Mouse (Mus musculus) brown adipose tissue, adult 24 weeks (tissue): ENCODE measurements at regions not wholly inside any gene's neighbourhood (a gene's known extent, or its start where the extent isn't known, plus 50 kb on each side); places are given as distances from the start of the nearest gene placed in this dataset.

Source experiments
- H3K27ac ChIP-seq: fragments of 200-500 bp; replicated peaks from 2 replicates; pipeline ENCODE4 v1.5.1; 2012; ENCODE audit warnings: low read depth, mild to moderate bottlenecking, low read length
- H3K4me1 ChIP-seq: fragments of 200-500 bp; 2 replicates; pipeline ENCODE4 v1.6.1; 2012; ENCODE audit warnings: low read length, mixed read lengths; ENCODE audit not compliant: control insufficient read depth, insufficient read depth, insufficient read length
- H3K4me3 ChIP-seq: fragments of 200-500 bp; 2 replicates; pipeline ENCODE4 v1.5.1; 2012; ENCODE audit warnings: low read depth, mild to moderate bottlenecking, low read length, moderate library complexity; ENCODE audit not compliant: insufficient read depth

DNA sequence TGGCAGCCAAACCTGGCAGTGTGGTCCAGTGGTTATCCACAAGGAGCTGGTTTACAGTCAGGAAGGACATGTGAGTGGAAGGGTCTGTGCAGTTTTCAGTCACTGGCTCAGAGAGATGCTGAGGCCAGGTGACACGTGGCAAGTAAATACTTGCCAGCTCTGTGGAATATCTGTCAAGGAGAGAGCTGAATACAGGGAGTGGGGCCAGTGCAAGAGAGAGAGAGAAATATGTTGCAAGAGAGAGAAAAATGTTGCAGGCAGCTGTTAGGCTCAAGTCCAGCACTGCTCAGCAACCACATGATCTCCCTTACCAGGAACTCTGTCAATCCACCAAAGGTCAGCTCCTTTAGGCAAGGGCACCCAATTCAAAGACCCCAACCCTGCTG is 88.2 kb downstream of the Tpra1 start:
- H3K27ac ChIP-seq: 0 out of 2 replicates have a peak overlapping the region, but pooled peaks have one; percentile 11
- no peak overlapping the region for H3K4me3 ChIP-seq
- H3K4me1 ChIP-seq: no peaks in the 10 kb centered on the region

DNA sequence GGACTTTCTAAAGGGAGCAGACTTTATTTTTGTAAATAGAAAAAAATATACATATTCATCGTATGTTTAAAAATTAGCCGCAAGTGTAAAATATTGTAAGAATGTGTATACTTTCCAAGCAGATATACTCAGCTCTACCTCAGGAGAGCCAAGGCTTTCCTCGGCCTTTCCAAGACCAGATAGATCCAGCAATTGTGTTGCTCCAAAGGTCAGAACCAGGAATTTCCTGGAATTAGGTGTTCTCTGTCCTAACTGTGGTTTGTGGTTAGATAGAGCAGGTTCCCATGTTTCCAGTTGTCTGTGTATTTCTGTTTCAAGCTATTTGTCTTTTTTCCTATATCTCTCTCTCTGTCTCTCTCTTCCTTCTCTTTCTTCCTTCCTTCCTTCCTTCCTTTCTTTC is 93.0 kb downstream of the Tpra1 start:
- H3K4me1 ChIP-seq: no peaks in the 10 kb centered on the region
- no peak overlapping the region for H3K4me3 ChIP-seq
- no peak overlapping the region for H3K27ac ChIP-seq

DNA sequence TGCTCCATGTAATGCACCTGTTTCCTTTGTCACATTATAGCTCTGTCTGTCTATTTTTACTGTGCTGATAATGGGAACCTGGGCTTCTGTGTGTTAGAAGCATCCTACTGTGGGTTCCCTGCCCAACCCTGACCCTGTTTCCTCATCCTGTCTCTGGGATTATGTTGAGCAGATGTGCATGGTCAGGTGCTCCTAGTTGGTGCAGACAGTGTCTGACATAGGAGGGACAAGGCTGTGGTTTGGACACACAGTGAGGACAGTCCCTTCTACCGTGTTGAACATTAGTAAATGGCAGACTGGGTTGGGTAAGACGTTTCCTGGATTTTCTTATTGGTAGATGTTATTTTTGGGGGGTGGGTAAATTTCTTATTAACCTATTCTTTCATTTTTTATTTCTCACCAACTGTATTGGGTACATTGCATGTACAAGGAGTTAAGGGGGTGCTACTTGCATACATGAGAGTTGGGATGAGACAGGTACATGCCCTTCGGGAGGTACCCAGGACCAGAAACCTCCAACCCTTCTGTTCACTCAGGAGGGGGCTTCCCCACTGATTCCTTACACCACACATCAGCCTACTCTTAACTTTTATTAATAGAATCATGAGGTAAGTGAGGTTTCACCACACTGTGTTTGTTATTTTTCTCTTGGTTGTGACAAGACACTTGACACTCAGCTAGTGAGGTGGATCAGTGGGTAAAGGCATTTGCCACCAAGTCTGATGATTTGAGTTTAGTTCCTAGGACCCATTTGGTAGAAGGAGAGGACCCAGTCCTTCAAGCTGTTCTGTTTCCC is 97.1 kb downstream of the Tpra1 start:
- Histone ChIP-seq H3K4me3 (no peak overlapping the region), H3K4me1 (no peaks in the 10 kb centered on the region), H3K27ac (no peak overlapping the region)

GRCm38 (mm10) chr6:89000359-89000758 is 98.3 kb downstream of the Tpra1 start:
- H3K4me1 ChIP-seq: no peaks in the 10 kb centered on the region
- no peak overlapping the region for H3K27ac ChIP-seq
- no peak overlapping the region for H3K4me3 ChIP-seq

DNA sequence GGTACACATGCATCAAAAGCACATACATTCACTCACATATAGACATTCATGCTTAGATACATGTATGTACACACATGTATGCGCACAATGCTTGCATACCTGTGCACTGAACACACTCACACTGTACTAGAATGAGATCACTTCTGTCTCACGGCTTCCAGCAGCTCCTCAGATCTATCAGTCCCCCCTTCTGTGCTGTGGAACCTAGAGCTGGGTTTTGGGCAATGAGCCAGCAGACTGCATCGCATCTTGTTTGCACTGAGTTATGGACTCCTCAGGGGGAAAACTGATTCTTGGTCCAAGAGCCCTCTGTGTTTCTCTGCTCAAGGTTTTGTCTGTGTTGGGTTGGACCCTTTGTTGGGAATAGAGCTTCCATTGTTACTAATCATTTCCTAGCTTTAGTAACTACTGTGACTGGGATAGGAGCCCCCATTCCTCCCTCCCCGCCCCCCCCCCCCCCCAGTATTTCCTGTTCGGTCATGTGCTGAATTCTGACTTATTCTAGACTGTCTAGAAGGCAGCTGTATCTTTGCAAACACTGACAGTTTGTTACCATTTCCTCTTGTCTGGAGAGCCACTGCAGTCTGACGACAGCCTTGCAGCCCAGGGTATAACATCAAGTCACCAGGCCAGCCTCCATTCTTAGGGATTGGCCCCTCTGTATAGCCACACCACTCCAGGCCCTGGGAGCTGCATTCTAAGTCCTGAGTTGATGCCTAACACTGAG is 101.3 kb downstream of the Tpra1 start:
- Histone ChIP-seq H3K27ac (no peak overlapping the region), H3K4me3 (no peak overlapping the region), H3K4me1 (no peaks in the 10 kb centered on the region)

GRCm38 (mm10) chr6:89005094-89005493 is 103.0 kb downstream of the Tpra1 start:
- no peak overlapping the region for H3K27ac ChIP-seq
- H3K4me1 ChIP-seq: no peaks in the 10 kb centered on the region; the same call in 1 of the 2 replicates
- no peak overlapping the region for H3K4me3 ChIP-seq

GRCm38 (mm10) chr6:89006997-89007396 is 104.9 kb downstream of the Tpra1 start:
- H3K27ac ChIP-seq: no peak overlapping the region
- no peaks in the 10 kb centered on the region; the same call in 1 of the 2 replicates for H3K4me1 ChIP-seq
- no peak overlapping the region for H3K4me3 ChIP-seq

- Histone ChIP-seq H3K27ac (no peak overlapping the region), H3K4me3 (no peak overlapping the region), H3K4me1 (no peaks in the 10 kb centered on the region; the same call in 1 of the 2 replicates)
Measured at GRCm38 (mm10) chr6:89007516-89007915, 105.5 kb downstream of the Tpra1 start.

GRCm38 (mm10) chr6:89008614-89009171 is 106.6 kb downstream of the Tpra1 start:
- H3K27ac ChIP-seq: no peak overlapping the region

DNA sequence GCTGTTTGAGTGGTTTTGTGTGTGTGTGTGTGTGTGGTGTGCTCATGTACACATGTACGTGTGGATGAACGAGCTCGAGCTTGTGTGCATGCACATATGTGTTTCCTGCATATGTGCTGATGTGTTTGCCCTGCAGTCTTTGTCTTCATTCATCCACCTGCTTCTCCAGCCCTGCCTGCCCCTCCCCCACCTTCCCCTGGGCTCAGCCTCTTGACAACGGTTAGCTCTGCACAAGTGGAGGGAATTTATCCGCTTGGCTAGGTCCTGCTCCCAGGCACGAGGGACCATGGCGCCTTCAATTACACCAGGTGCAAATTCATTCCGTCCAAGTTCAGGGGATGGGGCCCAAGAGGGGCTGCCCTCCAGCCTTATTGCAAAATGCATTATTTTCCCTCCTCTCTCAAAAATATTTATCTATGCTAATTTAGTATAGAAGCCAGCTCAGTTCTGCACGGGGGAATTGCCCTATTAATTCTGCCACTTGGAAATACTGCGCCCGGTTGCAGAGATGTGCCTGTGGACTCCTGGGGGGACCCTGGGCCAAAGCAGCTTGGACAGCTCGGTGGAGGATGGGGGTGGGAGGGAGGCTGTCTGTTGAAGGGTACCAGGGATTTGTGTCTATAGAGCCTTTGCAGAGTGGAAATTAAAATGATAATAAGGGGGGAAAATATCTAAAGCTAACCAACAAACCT is 111.1 kb downstream of the Tpra1 start:
- Histone ChIP-seq H3K27ac (no peak overlapping the region), H3K4me1 (no peaks in the 10 kb centered on the region; the same call in 1 of the 2 replicates), H3K4me3 (no peak overlapping the region)

More at GRCm38 (mm10) chr6:89008614-89009171, 106.6 kb downstream of the Tpra1 start:
- Histone ChIP-seq H3K4me1 (no peaks in the 10 kb centered on the region; the same call in 1 of the 2 replicates), H3K4me3 (peak overlapping the region; percentile 31; the same call in 1 of the 2 replicates)

- no peak overlapping the region for H3K27ac ChIP-seq
- no peaks in the 10 kb centered on the region for H3K4me1 ChIP-seq
- no peak overlapping the region for H3K4me3 ChIP-seq
Measured at GRCm38 (mm10) chr6:89013690-89014061, 111.6 kb downstream of the Tpra1 start.

DNA sequence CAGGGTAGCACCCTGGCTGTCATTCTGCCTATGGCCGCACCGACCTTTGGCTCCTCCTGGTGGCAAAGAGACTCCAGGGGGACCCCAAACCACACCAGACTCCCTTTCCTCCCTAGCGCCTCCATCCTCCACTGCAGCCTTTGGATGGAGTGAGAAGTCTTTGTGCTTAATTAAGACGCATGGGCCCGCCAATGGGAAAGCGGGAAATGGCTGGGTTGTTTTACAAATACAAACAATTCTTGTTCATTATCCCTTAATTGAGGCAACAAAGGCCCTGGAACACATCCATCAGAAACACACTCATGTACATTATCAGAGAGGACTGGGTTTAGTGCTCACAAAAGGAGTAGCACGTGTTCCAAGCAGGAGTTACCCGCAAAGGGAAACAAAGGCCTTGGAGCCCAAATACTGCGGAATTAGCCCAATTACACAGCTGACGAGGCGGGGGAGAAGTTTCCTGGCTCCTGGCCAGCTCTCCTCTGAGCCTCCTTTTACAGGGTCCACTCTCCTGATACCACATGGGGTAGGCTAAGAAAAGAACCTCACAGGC is 122.1 kb downstream of the Tpra1 start:
- H3K4me1 ChIP-seq: no peaks in the 10 kb centered on the region
- no peak overlapping the region for H3K4me3 ChIP-seq

GRCm38 (mm10) chr6:89033433-89034298 is 131.6 kb downstream of the Tpra1 start:
- Histone ChIP-seq H3K27ac (no peak overlapping the region), H3K4me1 (no peaks in the 10 kb centered on the region), H3K4me3 (no peak overlapping the region)

More for the DNA sequence above, 122.1 kb downstream of the Tpra1 start:
- H3K27ac ChIP-seq: no peak overlapping the region

DNA sequence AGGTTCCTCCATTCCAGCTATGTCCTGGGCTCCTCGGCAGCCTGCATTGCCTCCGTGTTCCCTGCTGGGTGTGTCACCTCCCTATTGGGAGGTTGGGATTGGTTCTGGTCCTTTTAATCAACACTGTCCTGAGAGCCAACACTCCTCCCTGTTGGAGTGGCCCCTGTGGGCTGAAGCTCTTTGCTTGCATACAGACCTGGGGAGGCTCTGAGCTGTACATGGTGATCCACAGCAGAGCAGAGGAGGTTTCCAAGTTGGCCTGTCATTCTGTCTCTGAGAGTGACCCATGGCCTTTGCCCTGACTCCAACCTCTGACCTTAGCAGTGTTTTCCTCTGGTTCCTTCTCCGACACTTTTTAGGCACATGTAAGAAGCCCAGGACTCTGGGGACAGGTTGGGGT is 132.4 kb downstream of the Tpra1 start:
- no peak overlapping the region for H3K4me3 ChIP-seq
- H3K4me1 ChIP-seq: no peaks in the 10 kb centered on the region
- no peak overlapping the region for H3K27ac ChIP-seq
